Mouse (Mus musculus) lung, postnatal 25 days (tissue): ENCODE measurements around the gene Dnah8.
"Not testable (repeated sequence)": the region's sequence is repeated elsewhere in the genome, so short reads cannot be mapped to it uniquely, and the experiment has no call there.

ENCODE experiments used
- DNase-seq: peaks from one replicate; pipeline ENCODE4 v3.0.0; 2022; ENCODE audit warnings: low spot score

The Dnah8 gene

DNA sequence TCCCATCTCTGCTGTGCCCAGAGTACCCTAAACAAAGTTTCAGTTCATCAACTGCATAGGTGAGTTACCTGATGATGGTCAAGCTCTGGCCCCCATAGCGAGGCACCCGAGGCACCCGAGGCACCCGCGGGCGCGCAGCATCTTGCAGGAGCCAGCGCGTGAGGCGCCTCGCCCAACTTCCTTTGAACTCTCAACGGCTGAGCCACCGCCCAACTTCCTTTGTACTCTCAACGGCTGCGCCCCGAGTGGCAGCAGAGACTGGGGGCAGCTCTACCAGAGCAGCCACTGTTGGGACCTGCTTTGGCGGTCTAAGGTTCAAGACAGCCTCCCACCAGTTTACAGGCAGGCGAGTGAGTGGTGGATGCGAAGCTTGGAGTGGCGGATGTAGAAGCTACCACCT is at the start of gene Dnah8:
TSS of gene Dnah8 (plus strand) at position 223 of the 400 bp plus-strand sequence.
- not testable (repeated sequence) for DNase-seq

DNA sequence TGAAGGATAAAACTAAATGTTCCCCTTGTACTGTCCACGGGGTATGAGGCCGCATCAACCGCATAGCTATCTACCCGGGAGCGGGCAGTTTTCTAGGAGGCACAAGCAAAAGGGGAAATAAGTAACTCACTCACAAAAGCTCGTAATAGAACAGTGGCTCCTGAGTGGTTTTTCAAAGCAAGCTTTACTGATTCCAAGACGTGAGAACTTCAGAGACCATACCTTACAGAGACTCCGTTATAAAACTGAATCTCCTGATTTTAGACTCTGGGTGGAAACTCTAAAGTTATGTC is 49.4 kb upstream of the Dnah8 start:
- no peak for DNase-seq

GRCm38 (mm10) chr17:30575121-30575904 is 48.8 kb upstream of the Dnah8 start:
- no peak for DNase-seq

GRCm38 (mm10) chr17:30575941-30576773 is 48.0 kb upstream of the Dnah8 start, which contains the start of gene Btbd9:
Btbd9 (minus strand) TSS chr17:30576488.
- peak; percentile 94 for DNase-seq

- DNase-seq = no peak
Measured at GRCm38 (mm10) chr17:30576946-30577345, 47.2 kb upstream of the Dnah8 start.

DNA sequence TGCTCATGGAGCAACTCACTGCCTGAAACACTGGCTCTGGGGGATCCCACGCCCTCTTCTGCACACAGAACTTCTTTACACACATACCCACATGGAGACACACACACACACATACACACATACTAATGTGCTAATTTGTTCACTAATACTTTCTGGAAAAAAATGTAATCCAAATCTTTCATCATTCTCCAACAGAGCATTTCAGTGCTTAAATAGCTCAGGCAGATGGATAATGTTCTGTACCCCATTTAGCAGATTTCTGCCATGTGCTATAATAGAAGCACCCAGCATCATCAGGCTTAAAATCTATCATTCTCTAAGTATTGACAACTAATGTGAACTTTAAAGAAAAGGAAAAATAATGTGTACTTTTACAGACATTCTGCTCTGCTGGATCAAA is 43.4 kb upstream of the Dnah8 start:
- DNase-seq = no peak

DNA sequence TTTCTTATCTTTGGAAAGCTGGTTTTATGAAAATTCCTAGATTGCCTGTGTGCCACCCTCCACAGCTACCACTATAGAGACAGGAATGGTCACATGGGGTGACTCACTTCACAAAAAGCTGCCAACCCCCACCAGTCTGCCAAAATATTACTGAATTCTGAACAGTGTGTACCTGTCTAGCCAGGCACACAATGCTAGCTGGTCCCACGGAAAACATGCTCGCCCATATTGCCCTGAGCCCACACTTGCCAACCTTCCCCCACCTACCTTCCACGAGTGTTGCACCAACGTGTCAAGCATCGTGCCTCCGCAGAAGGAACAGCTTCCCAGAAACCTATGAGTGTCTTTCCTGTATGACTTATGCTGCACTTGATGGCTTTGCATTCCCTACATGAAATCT is 43.0 kb upstream of the Dnah8 start:
- no peak for DNase-seq

- DNase-seq = no peak
Measured at GRCm38 (mm10) chr17:30582313-30582712, 41.8 kb upstream of the Dnah8 start.

DNA sequence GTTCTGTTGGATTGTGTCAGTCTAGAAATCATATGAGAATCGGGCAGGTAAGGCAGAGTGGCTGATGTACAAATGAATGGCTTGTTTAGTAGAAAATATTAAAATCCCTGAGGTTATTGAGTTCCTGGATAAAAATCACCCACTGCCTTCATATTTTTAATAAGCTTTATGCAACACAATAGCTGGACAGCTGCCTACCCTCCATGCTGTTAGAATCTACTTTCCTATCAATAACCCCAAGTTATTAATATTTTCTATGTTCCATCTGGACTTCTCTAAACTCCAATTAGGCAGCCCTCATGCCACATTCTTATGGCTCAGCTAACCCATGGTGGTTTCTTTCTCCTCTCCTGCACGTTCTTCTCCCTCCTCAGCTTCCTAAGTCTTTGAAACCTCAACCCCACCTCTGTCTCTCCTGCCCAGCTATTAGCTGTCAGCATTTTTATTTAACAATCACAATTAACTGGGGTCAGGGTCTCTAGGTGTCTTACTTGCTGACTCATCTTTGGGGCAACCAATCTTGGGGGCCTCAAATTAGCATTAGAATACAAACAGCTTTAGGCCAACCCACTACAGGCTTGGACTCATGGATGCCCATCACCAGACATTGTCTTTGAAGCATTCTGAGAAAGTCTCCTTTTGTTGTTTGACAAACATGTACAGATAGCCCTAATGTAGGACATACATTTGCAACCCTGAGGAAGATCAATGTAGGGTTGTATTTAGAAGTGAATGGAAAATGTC is 40.7 kb upstream of the Dnah8 start:
- DNase-seq = no peak

- DNase-seq = peak; percentile 65
Measured at GRCm38 (mm10) chr17:30590417-30591198, 33.5 kb upstream of the Dnah8 start.

DNA sequence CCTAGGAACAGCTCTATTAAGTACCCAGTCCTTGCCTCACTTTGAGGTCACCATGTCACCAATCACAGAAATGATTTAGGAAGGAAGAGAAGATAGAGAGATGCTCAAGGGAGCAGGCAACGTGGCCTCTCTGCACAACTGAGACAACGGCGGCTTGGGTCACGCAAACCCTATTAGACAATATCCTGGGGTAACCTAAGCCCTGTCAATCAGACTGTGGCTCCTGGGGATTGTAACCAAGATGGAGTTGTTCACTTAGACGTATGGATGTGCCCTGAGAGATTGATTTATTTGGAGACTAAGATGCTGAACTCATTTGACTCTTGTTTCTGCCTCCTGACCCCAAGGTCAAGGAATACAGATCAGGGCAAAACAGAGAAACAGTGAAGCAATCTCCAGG is 29.7 kb upstream of the Dnah8 start:
- no peak for DNase-seq

DNA sequence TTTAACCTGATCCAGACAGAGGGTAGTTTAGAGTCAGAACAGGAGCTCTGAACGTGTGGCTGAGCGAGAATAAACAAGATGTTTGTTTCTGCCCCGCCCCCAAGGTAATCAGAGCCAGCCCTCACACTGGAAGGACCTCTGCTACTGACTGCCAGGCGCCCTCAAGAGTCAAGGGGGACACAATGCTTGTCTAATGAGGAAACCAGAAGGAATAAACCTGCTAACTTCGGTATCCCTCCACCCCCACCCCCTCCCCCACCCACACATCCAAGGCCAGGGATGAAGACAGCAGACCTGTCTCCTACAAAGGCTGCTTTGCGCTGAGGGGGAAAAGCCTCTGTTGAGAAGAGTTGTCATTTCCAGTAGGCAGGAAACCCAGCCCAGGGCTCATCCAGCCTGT is 29.3 kb upstream of the Dnah8 start:
- DNase-seq = no peak

DNA sequence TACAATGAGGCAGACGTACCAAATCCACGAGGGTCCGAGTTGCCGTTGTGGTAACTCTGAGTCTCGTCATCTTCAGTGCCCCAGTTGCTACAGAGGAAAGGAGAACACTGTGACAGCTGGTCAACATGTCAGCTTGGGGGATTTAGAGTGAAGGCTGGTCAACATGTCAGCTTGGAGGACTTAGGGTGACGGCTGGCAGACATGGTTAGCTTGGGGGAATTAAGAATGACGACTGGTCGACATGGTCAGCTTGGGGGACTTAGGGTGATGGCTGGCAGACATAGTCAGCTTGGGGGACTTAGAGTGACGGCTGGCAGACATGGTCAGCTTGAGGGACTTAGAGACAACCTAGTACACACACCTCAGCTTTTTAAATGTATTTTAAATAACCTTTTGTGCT is 26.4 kb upstream of the Dnah8 start:
- no peak for DNase-seq

DNA sequence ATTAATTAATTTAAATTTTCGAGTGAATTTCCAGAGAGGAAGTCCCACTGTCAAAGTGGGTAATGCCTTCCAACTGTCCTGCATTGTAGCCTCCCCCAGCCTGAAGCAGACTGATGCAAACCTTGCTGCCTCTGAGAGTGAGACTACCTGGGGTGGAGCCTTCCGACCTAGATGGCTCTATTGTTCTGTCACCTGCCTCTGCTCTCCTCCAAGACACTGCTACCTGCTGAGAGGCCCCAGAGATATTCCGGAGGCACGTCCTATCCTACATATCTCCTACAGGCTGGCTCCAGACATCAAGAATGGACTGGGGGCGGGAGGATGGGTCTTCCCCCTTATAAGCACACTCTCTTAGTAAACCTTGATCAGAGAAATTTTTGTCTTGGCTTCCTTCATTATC is 25.9 kb upstream of the Dnah8 start:
- no peak for DNase-seq

DNA sequence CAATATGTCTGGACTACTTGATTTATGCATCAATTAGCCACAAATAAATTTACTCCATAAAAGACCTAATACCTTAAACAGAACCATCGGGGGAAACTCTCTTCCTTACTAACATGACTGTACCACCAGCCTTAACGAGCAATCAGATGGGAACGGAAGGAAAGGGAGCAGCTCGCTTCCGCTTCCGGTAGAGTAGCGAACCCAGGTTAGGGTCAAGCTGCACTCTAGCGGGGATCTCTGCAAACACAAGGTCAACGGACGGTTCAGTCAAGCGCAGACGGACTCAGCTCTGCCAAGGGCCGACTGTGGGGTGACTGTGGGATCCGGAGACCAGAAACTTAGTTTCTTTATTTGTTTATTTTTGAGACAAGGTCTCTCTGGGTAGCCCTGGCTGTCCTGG is 22.0 kb upstream of the Dnah8 start:
- DNase-seq = no peak

DNA sequence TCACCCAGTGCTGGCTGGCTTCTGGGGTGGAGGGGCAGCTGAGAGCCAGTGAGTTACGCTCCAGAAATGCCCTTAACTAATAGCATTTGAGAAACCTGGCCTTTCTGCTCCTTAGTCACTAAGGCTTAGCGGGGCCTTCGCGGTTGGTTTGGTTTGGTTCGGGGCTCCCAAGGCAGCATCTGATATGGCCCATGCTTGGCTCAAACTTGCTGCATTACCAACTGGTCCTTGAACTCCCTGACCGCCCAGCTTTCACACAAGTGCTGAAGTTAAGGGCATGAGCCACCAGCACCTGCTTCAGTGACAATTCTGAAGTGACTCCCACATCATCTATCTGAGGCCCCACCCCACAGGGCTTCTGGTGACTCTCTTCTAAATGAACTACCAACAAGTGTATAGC is 19.9 kb upstream of the Dnah8 start:
- no peak for DNase-seq

DNA sequence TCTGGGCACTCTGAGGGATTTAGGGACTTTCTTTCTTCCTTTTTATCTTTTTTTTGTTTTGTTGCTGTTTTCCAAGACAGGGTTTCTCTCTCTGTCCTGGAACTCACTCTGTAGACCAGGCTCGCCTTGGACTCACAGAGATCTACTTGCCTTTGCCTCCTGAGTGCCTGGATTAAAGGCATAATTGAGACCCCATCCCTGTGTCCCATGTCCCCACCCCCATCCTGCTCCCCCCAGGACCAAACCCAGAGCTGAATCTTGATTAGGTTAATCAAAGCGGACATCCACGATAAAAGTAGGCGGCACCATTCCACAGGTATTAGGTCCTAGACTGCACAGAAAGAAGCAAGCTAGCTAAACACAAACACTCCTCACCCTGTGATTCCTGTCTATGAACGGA is 19.2 kb upstream of the Dnah8 start:
- DNase-seq = no peak

DNA sequence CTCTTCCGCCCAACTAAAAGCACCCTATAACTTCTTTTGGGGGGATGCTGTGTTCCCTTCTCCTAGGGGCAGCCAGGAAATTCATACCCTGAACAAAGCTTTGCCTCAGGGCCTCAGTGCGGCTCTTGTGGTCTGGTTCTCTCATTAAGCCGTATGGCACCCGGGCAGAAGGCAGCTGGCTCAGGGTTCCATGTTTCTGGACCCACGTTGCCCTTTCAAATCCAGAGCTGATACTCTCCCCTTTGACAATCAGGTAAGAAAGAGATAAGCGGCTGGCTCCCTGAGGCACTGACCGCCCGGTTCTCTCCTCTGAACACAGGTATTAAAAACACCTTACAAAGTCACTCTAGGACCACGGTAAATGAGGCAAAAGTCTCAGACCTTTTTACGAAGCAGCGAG is 17.9 kb upstream of the Dnah8 start:
- DNase-seq = no peak

DNA sequence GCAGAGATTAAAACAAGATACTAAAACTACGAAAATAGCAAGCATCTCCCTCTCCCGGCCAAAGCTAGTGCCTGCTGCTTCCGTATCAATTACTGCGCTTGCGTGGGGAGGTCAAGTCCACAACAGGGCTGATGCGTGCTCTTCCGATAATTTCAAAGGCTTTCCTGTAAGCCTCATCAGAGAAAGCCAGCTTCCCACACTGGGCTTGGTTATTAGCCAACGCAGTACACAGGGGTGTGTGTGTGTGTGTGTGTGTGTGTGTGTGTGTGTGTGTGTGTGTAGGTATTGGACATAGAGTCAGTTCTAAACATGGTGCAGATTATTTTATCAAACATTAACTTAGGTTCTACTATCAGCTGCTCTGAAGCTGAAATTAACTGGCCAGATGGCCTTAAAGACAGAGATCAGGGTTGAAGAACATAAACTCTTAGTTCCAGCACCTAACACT is 17.5 kb upstream of the Dnah8 start:
- no peak for DNase-seq

DNA sequence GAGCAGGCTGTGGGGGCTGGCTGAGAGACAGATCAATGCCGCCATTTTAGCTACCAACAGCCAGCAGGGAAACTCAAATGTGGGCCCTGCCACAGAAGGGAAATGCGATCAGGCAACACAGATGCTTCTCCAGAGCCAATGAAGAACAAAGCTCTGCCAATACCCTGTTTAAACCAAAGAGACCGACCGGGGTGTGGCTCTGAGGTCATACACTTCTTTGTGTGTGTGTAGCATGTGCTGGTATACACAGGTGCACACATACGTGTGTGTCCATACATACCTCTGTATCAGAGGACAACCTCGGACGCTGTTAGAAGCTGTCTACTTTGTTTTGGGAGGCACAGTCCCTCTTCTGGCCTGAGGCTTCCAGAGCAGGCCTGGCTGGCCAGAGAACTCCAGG is 16.8 kb upstream of the Dnah8 start:
- DNase-seq = no peak

- DNase-seq = no peak
Measured at GRCm38 (mm10) chr17:30607909-30608495, 16.2 kb upstream of the Dnah8 start.
